Mouse (Mus musculus) myocyte (in vitro differentiated cells): Measurements from ENCODE around the gene Best2.

Experiments used
- MAX ChIP-seq: IDR thresholded peaks from one replicate; pipeline ENCODE4 v1.6.1; 2011; ENCODE audit warnings: low read depth, mild to moderate bottlenecking, control low read depth
- MYOD1 ChIP-seq, 3 experiments: IDR thresholded peaks; one replicate each; pipeline ENCODE4 v1.6.1; 2011; ENCODE audit warnings: control low read depth in 2 of 3, low read depth in 2 of 3, mild to moderate bottlenecking in 2 of 3, moderate library complexity in 1 of 3; ENCODE audit not compliant: insufficient read length in 2 of 3, control insufficient read depth in 1 of 3
- POLR2A ChIP-seq: IDR thresholded peaks from one replicate; pipeline ENCODE4 v1.6.1; 2011; ENCODE audit warnings: low read depth, mild to moderate bottlenecking, control low read depth, moderate library complexity; ENCODE audit not compliant: insufficient read length
- POLR2AphosphoS2 ChIP-seq: IDR thresholded peaks from one replicate; pipeline ENCODE4 v1.6.1; 2011; ENCODE audit warnings: low read depth, control low read depth; ENCODE audit not compliant: insufficient read length
- TCF3 ChIP-seq: IDR thresholded peaks from one replicate; pipeline ENCODE4 v1.6.1; 2011; ENCODE audit warnings: low read depth, control low read depth; ENCODE audit not compliant: insufficient read length
- USF1 ChIP-seq: IDR thresholded peaks from one replicate; pipeline ENCODE4 v1.6.1; 2011; ENCODE audit warnings: low read depth, mild to moderate bottlenecking, control low read depth, moderate library complexity

- TF ChIP-seq POLR2A: peak; percentile 93
- TF ChIP-seq TCF3: no peak
- TF ChIP-seq USF1: no peak
- peak; percentile 76 for TF ChIP-seq POLR2AphosphoS2
- TF ChIP-seq MAX: no peak
- peak in 1 of 3 experiments; percentile 54 for TF ChIP-seq MYOD1 (IDR thresholded peaks at IDR 0.05; ENCODE audit: control insufficient read depth in 1 of 3, insufficient read length in 2 of 3, low read depth in 2 of 3)
These were observed 12.6 kb upstream of the Best2 start, which contains the start of gene Trir for GRCm38 (mm10) chr8:85026670-85027515.
